9 mouse cellular contexts compared by ENCODE assay signal in genomic region chr12:39665448-39665847, GRCm38 (mm10).
DNase-seq lines count a peak whose midpoint lies in the region; ATAC-seq and TF ChIP-seq lines count a peak whose summit lies in the region.
"Had no signal": no experiment of that assay in that cellular context is flagged by ENCODE, and none has a peak within 500 bp of the region (broad histone marks: within the 10 kb centered on the region; RNA-seq: fewer than 3 reads in every experiment).

No protein-coding gene starts in this region.

- no peaks in the 10 kb centered on the region for H3K4me1 ChIP-seq in heart, embryonic 11.5 days (ENCODE audit: control insufficient read depth, insufficient read depth, low read length)
- no peaks in the 10 kb centered on the region for H3K4me1 ChIP-seq in forebrain, embryonic 14.5 days (ENCODE audit: control insufficient read depth, insufficient read depth, low read length)
- H3K4me1 ChIP-seq in hindbrain, embryonic 12.5 days: 0 out of 2 replicates have a peak, but pooled peaks cover 2% of the 10 kb centered on the region
- H3K4me1 ChIP-seq: megakaryocyte, embryonic 14.5 days had no signal

- H3K4me2 ChIP-seq in heart, embryonic 11.5 days: no peak overlapping the region
- no peak overlapping the region for H3K4me2 ChIP-seq in forebrain, embryonic 14.5 days (ENCODE audit: low read length)
- H3K4me2 ChIP-seq in hindbrain, embryonic 12.5 days (replicated peaks): no peak overlapping the region

- peak; percentile 88 for TF ChIP-seq CTCF in layer of hippocampus, adult 2 months (conservative IDR thresholded peaks at IDR 0.05)

- 7% methylated on average over 4 of the region's 4 CpGs for WGBS in heart, embryonic 11.5 days (ENCODE audit: insufficient replicate concordance)
- 13% methylated on average over 4 of the region's 4 CpGs for WGBS in forebrain, embryonic 14.5 days
- WGBS in hindbrain, embryonic 12.5 days: 18% methylated on average over 4 of the region's 4 CpGs

- H3K27ac ChIP-seq in heart, embryonic 11.5 days (ENCODE audit: low read depth, low read length): no peak overlapping the region
- H3K27ac ChIP-seq in forebrain, embryonic 14.5 days (ENCODE audit: low read depth, low read length): no peak overlapping the region
- H3K27ac ChIP-seq in hindbrain, embryonic 12.5 days: no peak overlapping the region
- H3K27ac ChIP-seq in layer of hippocampus, adult 2 months: no peak overlapping the region

- no peak overlapping the region for H3K4me3 ChIP-seq in heart, embryonic 11.5 days (ENCODE audit: low read depth, low read length)
- no peak overlapping the region for H3K4me3 ChIP-seq in forebrain, embryonic 14.5 days (ENCODE audit: low read depth, low read length)
- no peak overlapping the region for H3K4me3 ChIP-seq in hindbrain, embryonic 12.5 days
- no peak overlapping the region for H3K4me3 ChIP-seq in layer of hippocampus, adult 2 months
- H3K4me3 ChIP-seq: megakaryocyte, embryonic 14.5 days had no signal

- H3K36me3 ChIP-seq in heart, embryonic 11.5 days (ENCODE audit: control insufficient read depth, insufficient read depth, low read length): no peaks in the 10 kb centered on the region
- H3K36me3 ChIP-seq in forebrain, embryonic 14.5 days (ENCODE audit: control insufficient read depth, insufficient read depth, low read length): no peaks in the 10 kb centered on the region
- no peaks in the 10 kb centered on the region for H3K36me3 ChIP-seq in hindbrain, embryonic 12.5 days

- peak; percentile 30 to 62 for DNase-seq in heart, adult 18-20 months
- peak; percentile 8 for DNase-seq in c-Kit-positive CD71-positive TER-119-negative erythroid progenitor cells, embryonic 14.5 days (ENCODE audit: low read depth)
- DNase-seq in forebrain, embryonic 14.5 days (ENCODE audit: low spot score): peak; percentile 86
- peak; percentile 36 to 61 for DNase-seq in layer of hippocampus, adult 2 months (ENCODE audit: low spot score in 2 of 2)
- peak; percentile 43 for DNase-seq in lung, postnatal 25 days (ENCODE audit: low spot score)
- DNase-seq in right cerebral cortex, adult 2 months (ENCODE audit: low spot score in 2 of 2): peak; percentile 71 to 74

- ATAC-seq in heart, embryonic 11.5 days (replicated peaks; ENCODE audit: insufficient number of reproducible peaks, low FRiP score, low TSS enrichment): no peak
- peak; percentile 88 for ATAC-seq in forebrain, embryonic 14.5 days
- peak; percentile 79 for ATAC-seq in hindbrain, embryonic 12.5 days (ENCODE audit: low FRiP score)

- H3K9me3 ChIP-seq in heart, embryonic 11.5 days (replicated peaks; ENCODE audit: control insufficient read depth, low read length): no peaks in the 10 kb centered on the region
- H3K9me3 ChIP-seq in forebrain, embryonic 14.5 days (replicated peaks; ENCODE audit: control insufficient read depth, low read length): no peaks in the 10 kb centered on the region
- no peaks in the 10 kb centered on the region for H3K9me3 ChIP-seq in hindbrain, embryonic 12.5 days (replicated peaks)
- H3K9me3 ChIP-seq: megakaryocyte, embryonic 14.5 days had no signal

- H3K9ac ChIP-seq in heart, embryonic 11.5 days (ENCODE audit: low read depth, low read length): no peak overlapping the region
- no peak overlapping the region for H3K9ac ChIP-seq in forebrain, embryonic 14.5 days (ENCODE audit: low read length)
- H3K9ac ChIP-seq in hindbrain, embryonic 12.5 days: no peak overlapping the region

- H3K27me3 ChIP-seq in heart, embryonic 11.5 days (ENCODE audit: control insufficient read depth, insufficient read depth, low read length): no peaks in the 10 kb centered on the region
- no peaks in the 10 kb centered on the region for H3K27me3 ChIP-seq in forebrain, embryonic 14.5 days (replicated peaks; ENCODE audit: control insufficient read depth, insufficient read depth, low read length)
- H3K27me3 ChIP-seq in hindbrain, embryonic 12.5 days: no peaks in the 10 kb centered on the region
- H3K27me3 ChIP-seq: megakaryocyte, embryonic 14.5 days had no signal

Comparison
In these comparisons a context has a peak if more than half of its experiments do, and no peak if none do; other contexts are left out.
1. DNase-seq: peak in every context shown above with its lines; median percentile 86 in forebrain, embryonic 14.5 days; 72 in right cerebral cortex, adult 2 months; 48 in layer of hippocampus, adult 2 months; 46 in heart, adult 18-20 months; 43 in lung, postnatal 25 days; 8 in c-Kit-positive CD71-positive TER-119-negative erythroid progenitor cells, embryonic 14.5 days.